Mouse (Mus musculus) WW6 (cell line): ENCODE measurements at regions not wholly inside any gene's neighbourhood (a gene's known extent, or its start where the extent isn't known, plus 50 kb on each side); places are given as distances from the start of the nearest gene placed in this dataset.

Experiments
- DNase-seq: peaks from one replicate; pipeline ENCODE4 v3.0.0-alpha.2; 2013; ENCODE audit warnings: low read depth, low spot score

DNA sequence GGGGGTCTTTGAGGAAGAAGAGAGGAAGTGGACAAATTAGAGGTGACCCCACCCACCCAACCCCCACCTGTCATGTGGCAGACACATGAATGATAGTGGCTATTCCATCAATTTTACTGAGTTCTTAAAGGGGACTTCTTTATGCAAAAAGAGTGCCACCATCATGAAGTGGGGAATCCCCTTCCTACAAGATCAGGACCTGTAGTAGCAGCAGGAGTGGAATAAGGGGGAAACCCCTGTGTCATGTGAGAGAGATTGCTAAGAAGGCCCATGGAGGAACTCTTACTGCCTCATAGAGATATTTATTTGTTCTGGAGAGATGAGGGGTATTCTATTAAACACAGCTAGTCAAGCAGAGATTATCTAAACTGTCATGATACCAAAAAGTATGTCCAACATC is 393.4 kb upstream of the Atp11b start:
- no peak for DNase-seq

GRCm38 (mm10) chr3:35361086-35361485 is 392.8 kb upstream of the Atp11b start:
- DNase-seq = no peak

DNA sequence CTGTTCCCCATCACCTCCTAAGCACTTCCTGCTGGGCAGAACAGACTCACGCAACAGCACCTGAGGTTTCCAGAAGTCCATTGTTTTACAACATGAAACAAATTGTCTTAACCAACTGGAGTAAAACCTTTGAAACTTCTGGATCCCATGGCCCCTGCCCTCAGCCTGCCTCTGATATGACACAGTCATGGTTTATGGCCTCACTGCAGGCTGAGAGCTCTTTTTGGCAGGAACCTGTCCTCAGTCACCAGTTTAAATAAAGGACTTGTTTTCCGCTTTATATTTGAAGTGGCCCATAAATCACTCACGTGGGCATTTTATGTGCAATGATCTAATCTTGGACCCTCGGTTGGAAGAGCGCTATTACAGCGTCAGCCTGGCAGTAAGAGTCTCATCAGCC is 388.5 kb upstream of the Atp11b start:
- DNase-seq = no peak

GRCm38 (mm10) chr3:35372276-35372675 is 381.6 kb upstream of the Atp11b start:
- DNase-seq = no peak

GRCm38 (mm10) chr3:35387386-35387785 is 366.5 kb upstream of the Atp11b start:
- no peak for DNase-seq

GRCm38 (mm10) chr3:35392657-35393056 is 361.2 kb upstream of the Atp11b start:
- no peak for DNase-seq

- no peak for DNase-seq
These were observed 353.7 kb upstream of the Atp11b start for GRCm38 (mm10) chr3:35400213-35400612.

DNA sequence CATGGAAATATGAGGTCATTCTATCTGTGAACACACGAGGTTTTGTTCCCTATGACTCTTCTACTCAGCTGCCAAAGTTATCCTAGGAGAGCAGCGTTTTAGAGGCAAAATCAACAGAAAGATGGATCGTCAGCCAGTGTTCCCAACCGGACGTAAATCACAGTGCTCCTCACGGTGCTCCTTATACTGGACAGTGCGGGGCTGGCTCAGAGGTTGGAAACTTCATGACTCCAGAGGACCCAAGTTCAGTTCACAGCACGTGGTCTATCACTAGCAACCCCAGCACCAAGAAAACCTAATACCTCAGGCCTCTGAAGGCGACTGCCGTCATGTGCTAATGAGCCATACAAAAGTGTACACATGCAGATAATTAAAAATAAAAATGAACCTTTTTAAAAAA is 351.2 kb upstream of the Atp11b start:
- no peak for DNase-seq

DNA sequence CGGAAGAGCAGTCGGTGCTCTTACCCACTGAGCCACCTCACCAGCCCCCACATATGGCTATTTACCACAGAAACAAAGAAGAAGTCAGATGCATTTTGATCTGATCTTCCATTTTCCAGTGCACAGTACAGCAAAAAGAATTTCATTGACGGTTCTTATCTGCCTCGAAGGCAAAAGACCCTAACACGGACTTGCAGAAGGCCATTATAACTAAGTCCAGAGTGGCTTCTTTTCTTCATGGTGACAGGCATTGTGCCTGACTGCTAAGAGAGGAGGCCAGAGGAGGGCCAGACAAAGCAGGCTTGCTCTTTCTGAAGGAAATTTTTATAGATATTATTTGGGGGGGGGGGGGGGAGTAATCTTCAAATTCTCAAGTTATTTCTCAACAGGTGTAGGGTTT is 350.0 kb upstream of the Atp11b start:
- no peak for DNase-seq

DNA sequence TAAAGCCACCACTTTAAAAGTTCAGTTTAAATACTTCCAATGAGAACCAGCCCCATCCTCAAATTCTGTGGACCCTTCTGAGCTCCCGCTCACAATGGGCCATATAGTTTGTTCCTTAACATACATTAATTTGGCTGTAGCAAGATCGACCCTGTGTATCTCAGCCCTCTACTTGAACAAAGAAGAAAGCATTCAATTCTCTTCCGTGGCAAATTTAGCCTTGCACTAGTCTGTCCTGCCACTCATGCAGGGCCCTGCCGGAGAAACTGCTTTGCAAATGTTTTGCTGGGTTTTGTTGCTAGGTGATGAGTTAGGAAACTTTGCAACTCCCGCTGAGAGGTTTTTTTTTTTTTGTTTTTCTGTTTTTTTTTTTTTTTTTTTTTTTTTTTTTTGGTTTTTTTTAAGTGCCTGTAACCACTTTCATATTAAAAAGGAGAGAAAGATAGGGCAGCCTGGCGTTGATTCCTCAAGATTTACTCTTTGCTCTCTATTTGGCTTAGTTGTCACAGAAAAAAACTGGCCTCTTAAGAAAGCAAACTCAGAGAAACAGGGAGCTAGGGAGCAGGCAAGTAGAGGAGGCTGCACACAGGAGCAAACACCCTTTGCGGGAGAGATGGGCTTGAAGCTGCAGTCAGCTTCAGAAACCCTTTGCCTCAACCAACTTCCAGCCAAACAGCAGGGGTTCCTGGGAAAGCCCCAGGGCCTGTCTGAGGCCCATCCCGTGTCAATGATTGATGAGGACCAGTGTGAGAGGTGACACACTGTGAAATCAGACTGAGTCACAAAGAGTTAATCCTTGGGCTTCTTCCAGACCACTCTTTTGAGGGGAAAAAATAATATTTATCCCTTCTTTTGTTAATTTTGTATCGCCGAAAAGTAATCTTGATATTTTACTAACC is 349.2 kb upstream of the Atp11b start:
- no peak for DNase-seq

DNA sequence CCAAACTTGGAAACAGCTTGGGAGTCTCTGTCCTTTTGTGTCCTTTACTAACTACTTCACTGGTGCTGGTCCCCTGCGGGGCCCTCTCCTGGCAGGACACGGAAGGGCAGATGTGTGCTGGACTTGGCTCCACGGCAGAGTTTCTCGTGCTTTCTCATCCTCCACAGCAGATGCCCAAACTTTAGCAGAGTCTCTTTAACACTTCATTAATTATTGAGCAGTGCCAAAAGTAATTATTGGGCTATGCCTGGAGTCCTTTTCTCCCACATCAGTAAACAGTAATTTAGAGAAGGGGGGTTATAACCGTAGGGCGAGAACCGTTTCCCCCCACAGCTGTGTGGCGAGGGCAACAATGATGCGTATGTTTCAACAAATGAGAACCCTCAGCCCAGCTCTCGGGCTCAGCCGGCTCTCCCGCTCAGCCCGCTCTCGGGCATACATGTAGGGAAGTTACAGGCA is 348.3 kb upstream of the Atp11b start:
- DNase-seq = no peak

GRCm38 (mm10) chr3:35437687-35438086 is 316.2 kb upstream of the Atp11b start:
- no peak for DNase-seq

DNA sequence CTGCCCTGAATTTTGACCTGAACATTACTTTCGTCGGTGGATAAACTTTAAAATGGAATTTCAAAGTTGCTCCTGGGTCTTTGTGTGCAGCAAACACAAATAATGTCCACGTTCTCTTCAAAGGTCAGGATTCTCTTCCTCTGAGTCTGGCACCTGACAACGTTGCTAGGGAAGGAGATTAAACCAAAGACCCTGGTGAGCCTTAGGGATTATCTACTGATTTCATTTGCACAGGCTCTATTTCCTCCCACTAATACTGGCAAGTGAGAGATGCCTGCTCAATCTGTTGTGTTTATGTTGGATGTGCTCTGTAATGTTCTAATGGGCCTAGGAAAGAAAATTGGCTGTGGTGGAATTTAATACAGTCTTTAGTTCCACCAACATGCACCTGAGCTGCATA is 291.0 kb upstream of the Atp11b start:
- no peak for DNase-seq

GRCm38 (mm10) chr3:35464212-35464911 is 289.5 kb upstream of the Atp11b start:
- DNase-seq = no peak

DNA sequence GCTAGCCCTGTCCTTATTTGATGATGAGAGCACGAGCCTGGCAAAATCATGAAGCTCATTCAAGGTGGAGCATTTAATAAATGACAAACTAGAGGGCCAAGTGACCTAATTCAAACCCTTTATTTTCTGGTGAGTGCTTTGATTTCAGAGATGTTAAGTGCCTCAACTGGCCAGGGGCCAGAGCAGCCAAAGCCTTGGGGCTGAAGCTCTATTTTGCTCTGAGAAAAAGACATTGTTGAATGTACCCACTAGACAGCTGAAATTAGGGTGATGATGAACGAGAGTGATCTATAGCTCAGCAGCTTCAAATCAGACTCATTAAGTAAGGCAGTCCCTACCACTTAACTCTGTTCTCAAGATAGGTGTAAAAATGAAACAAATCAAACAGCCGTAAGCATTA is 287.9 kb upstream of the Atp11b start:
- no peak for DNase-seq

DNA sequence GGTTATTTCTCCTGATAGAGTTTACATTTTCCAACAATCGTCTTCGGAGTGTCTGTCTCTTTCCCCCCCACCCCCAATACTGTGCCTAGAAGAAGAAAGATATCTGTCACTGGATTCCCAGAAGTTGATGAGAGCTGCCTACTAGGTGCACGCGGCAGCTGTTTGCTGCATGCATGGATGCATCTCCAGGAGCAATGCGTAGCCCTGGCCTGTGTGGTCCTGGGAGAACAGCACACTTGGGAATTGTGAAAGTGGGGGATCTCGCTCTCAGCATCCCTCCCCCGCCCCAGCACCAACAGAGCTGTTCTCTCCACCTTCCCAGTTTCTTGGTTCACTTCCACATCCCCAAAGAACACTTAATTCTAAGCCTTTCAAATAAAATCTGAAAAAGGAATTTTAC is 280.6 kb upstream of the Atp11b start:
- no peak for DNase-seq

GRCm38 (mm10) chr3:35474361-35474760 is 279.5 kb upstream of the Atp11b start:
- DNase-seq = no peak

- no peak for DNase-seq
These were observed 278.6 kb upstream of the Atp11b start for GRCm38 (mm10) chr3:35475326-35475725.

DNA sequence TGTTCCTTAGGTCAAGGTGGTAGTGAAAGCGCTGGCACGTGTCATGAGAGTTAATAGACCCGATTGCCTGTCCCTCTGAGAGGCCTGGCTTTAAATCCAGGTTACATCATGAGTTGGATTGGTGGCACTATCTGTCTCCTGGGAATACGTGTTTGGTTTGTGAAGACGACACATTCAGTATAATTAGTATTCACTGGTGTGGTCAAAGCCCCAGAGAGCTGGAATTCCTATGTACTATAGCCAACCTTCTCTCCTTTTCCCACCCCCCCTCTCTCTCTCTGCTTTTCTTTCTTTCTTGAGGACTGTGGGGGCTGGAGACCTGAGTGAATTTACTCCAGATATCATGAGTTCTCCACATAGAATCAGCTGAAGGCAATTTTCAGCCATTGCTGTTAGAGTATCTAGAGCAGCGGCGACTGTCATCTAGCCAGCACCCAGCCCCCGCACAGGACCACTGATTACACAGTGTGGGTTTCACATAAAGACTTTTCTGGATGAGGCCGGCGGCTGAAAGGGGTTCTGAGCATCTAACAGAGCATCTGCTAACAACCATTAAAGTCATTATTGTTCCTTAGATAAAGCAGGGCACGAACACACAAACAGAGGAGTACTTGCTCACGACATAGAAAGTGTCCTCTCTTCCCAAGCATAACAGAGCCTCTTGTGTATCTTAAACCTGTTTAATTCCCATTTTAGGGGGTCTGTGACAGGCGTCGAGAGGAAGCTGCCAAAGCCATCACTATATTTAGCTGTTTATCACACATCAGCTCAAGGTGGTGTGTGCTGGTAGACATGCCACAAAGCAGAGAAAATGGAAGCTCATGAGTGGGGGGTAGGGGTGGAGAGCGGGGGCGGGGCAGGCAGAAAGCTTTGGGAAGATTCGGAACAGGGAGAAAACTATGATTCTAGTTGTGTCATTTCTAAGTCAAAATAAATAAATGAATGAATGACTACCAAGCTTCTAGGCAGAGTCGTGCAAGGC is 272.9 kb upstream of the Atp11b start:
- DNase-seq = no peak

DNA sequence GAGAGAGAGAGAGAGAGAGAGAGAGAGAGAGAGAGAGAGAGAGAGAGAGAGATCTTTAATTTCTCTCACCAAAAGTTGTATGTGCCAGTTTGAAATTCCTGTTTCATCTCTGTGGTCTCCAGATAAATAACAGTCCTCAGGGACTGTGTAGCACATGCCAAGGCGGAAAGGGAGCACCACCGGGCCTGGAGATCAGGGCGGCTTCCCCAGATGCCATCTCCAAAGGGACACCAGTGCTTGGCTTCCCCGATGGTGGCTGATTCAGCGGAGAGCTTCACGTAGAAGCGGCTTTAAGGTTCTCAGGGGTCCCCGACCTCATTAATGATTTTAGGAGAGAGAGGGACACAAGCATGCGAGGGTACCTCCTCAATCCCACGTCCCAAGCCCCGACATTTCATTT is 272.1 kb upstream of the Atp11b start:
- no peak for DNase-seq

GRCm38 (mm10) chr3:35482296-35482695 is 271.6 kb upstream of the Atp11b start:
- peak; percentile 38 for DNase-seq

DNA sequence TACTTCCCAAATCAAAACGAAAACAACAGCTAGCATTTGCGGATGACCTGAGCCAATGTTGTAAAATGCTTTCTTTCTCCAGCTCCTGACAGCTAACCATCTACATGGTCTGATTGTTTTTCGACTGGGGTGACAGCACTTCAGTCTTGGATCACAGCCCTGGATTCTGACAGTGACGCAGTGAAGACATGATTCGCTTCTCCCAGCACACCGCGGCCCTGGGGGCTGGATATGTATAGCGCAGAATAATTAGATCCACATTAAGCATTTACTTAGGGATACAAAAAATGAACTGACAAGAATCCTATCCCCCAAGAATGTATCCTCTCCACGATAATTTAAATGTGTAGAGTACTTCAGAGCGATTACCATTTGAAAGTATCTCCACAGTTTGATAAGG is 271.1 kb upstream of the Atp11b start:
- DNase-seq = no peak
